Mouse (Mus musculus) retina, embryonic 14.5 days (tissue): ENCODE results near the gene Usp50.

Source experiments
- DNase-seq: peaks from one replicate; pipeline ENCODE4 v3.0.0-alpha.2; 2015; ENCODE audit warnings: low spot score

Usp50 gene

GRCm38 (mm10) chr2:126740314-126740713 is 43.0 kb downstream of the Usp50 start:
- DNase-seq = no peak

- no peak for DNase-seq
These were observed 47.8 kb downstream of the Usp50 start for GRCm38 (mm10) chr2:126735339-126736073.

- no peak for DNase-seq
These were observed 52.8 kb downstream of the Usp50 start for GRCm38 (mm10) chr2:126730502-126730901.

DNA sequence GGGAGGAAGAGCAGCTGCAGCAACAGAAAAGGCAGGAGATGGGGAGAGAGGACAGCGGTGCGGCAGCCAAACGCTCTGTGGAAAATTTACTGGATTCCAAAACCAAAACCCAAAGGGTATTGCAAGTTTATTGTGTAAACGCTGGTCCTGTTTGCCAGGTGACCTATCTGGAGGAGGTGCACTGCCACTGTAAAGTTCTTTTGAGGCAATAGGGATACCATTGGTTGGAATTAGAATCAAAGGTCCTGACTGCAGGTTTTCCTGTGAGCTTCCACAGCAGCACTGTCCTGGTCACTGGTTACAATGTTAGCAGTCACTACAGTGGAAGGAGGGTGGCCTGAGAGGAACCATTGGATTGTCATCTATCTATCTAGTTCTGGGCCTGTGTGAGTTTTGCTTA is 54.1 kb downstream of the Usp50 start:
- DNase-seq = no peak

DNA sequence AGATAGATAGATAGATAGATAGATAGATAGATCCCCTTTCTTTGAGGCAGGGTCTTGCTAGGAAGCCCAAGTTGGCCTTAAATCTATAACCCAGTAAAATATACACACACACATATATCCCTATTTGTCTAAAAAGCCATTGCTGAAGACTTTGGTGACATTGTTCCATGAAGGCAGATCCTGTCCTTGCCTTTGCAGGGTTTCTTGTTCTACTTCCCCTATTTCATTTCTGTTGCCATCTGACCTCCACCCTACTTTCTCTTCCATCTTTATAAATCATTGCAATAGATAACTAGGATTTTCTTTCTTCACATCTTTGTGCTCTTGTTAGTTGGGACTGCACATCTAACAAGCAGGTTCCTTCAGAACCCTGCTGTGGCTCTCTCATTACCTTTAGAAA is 70.3 kb downstream of the Usp50 start:
- DNase-seq = no peak

- DNase-seq = no peak
These were observed 70.7 kb downstream of the Usp50 start for GRCm38 (mm10) chr2:126712526-126712925.

- DNase-seq = no peak
These were observed 74.9 kb downstream of the Usp50 start for GRCm38 (mm10) chr2:126708361-126708760.

GRCm38 (mm10) chr2:126707438-126707779 is 75.9 kb downstream of the Usp50 start:
- no peak for DNase-seq

DNA sequence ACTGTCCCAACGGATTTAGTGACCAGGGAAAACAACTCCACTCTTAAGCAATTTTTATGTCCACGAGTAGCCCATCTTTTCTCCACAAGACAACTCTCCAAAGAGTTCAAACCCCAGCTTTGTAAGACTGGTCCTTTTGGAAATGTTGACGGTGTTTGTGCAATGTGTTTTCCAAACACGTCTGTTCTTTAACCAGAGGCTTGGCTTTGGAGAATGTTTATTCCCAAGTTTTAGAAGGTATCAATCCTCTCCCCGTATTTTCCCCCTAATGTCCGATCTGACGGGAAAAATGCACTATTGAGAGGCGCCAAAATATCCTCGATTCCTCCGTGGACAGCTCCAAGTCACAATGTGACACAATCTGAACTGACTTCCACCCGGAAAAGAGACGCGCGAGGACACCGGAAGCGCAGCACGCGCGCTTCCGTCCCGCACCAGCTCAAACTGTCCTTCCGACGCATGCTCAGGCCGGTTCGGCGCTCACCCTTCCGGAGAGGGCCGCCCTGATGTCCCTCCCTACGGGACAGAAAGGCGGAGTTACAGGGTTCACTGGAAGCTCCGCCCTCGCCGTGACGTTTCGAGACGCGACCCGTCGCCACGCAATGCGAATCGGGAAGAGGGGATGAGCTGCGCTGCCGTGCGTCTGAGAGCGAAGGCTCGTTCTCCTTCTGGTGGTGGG is 76.4 kb downstream of the Usp50 start, which contains the start of gene Usp8:
TSS of gene Usp8 (plus strand) at position 570 of the 679 bp plus-strand sequence.
- peak; percentile 98 for DNase-seq

GRCm38 (mm10) chr2:126695285-126695684 is 88.0 kb downstream of the Usp50 start:
- no peak for DNase-seq

DNA sequence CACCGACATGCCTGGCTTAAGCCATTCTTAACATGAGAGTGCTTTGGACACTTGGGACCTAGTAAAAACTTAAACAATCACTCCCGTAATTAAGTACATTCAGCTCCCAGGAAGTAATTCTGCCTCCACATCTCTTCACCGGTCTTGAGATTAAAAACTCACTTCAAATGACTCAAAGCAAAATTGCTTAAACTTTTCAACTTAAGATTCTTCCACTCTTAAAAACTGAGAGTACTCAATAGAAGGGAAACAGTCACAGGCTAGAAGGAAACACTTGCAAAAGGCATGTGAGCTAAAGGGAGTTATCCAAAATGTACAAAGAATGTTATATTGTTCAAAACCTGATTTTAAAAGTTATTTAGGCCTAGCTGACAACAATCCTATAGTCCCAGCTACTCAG is 92.0 kb downstream of the Usp50 start:
- no peak for DNase-seq

GRCm38 (mm10) chr2:126682937-126683336 is 100.3 kb downstream of the Usp50 start:
- DNase-seq = no peak

DNA sequence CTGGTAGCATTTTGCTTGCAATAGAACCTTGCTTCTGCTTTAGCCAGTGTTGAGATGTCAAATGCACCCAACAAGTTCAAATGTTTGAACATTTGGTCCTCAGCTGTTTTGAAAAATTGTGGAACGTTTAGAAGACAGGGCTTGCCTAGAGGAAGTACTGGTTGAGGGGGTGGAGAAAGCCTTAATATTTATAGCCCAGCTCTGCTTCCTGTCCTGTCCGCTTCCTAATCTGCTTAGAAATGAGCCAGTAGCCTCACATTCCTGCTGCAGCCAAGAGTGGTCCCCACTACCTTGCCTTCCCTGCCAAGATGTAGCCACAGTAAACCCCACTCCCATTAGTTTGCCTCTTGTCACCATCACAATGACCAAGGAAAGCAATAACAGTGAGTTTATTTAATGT is 100.9 kb downstream of the Usp50 start:
- DNase-seq = no peak

GRCm38 (mm10) chr2:126677366-126677765 is 105.9 kb downstream of the Usp50 start:
- no peak for DNase-seq

- no peak for DNase-seq
These were observed 107.2 kb downstream of the Usp50 start, which contains the start of gene Gabpb1 for GRCm38 (mm10) chr2:126676122-126676515. Gene Gabpb1, minus strand, starts transcription at chr2:126676337.

GRCm38 (mm10) chr2:126675169-126676121 is 107.8 kb downstream of the Usp50 start:
- peak; percentile 90 for DNase-seq

GRCm38 (mm10) chr2:126674441-126675168 is 108.7 kb downstream of the Usp50 start:
- peak; percentile 58 for DNase-seq

DNA sequence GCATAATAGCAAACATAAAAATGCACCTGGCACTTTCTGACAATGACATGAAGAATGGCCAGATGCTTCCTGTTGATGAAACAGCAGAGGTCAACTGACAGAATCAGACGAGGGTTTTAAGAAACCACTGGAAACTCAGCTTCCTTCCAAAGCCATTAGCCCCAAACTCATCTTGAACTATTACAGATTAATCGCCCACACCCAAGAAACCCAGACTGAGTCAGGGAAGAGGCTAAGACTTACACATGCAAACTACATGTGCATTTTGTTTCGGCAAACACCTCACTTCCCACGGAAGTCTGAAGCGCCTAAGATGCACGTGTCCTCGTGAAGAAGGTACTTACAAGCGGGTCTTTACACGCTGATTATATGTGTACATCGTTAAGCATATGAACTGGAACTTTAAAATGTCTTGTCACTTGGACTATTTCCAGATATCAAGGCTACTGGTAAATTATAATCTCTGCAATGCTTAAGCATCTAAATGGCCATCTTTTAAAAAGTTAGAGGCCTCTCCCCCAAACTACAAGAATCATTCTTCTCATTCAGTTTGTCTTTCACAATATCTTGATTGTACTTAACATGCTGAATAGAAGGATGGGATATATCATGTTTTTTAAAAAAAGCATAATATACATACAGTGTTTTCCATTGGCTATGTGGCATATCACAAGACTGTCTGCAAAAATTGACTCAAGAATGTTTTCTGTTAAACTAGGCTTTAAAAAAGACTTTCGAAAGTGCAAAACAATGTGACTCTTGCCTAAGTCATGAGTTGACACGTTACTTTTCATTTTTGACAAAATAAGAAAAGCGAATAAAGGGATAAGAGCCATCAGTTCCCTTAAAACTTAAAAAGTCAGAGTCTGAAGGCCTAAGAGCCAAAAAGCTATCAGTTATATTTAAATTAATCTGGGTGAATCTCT is 109.7 kb downstream of the Usp50 start:
- DNase-seq = no peak

DNA sequence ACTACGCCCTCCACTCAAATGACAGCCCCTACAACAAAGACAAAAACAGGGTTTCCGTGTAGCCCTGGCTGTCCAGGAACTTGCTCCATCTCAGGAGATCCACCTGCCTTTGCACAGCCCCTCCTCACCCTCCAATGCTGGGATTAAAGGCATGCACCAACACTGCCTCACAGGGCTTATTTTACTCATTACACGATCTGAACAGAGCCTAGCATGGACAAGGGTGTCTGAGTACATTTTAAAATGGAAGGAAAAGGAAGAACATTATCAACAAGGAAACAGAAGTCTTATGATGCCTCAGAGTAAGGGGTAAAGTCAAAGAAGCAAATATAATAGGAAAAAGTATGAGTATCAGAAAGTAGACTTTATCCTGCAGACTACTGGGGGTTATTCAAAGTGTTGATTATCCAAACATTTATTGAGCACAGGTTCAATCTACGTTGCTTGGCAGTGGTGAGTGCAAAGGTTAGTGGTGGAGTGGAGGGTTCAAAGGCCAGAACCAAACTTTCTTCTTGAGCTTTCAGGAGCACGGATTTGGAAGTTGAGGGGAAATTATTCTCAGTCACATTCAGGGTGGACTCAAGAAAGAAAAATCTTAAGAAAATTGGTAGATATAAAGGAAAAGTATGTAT is 114.5 kb downstream of the Usp50 start:
- DNase-seq = no peak

DNA sequence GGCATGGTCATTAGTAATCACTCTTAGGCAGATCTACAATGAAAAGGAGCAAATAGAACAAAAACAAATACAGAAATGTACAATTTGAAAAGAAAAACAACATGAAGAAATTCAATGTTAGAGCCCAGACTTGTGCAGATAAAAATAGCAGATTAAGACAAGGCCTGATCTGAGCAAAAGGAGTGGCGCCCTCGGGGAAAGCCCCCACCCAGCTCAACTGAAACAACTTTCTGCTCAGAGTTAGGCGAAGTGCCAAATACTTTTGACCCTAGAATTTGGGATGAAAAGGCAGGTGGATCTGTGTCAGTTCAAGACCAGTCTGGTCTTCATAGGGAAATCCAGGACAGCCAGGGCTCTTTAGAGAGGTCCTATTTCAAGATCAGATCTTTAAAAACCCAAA is 117.3 kb downstream of the Usp50 start:
- no peak for DNase-seq
